Mouse (Mus musculus) stomach, postnatal 0 days (tissue): ENCODE measurements around the gene Acat3.

ENCODE experiments used
- CTCF ChIP-seq: IDR thresholded peaks from 2 replicates; pipeline ENCODE4 v1.5.1; 2016; ENCODE audit warnings: antibody characterized with exemption, low read depth, mild to moderate bottlenecking, moderate library complexity
- EP300 ChIP-seq: optimal IDR thresholded peaks from 2 replicates; pipeline ENCODE3; 2016; ENCODE audit warnings: antibody characterized with exemption

- TF ChIP-seq EP300 (no peak), CTCF (no peak)
These were observed 64.7 kb downstream of the Acat3 start, which contains the start of gene Mrgprh for GRCm38 (mm10) chr17:12875734-12876133.
